Mouse (Mus musculus) B cell, adult 2 months (primary cell): ENCODE measurements around the gene Ppm1n.
A peak's percentile ranks its signal among the peaks of the same experiment; 100 is the strongest.

Source experiments
- DNase-seq, 2 experiments: peaks; one replicate each; pipeline ENCODE4 v3.0.0; 2022

Ppm1n gene

DNA sequence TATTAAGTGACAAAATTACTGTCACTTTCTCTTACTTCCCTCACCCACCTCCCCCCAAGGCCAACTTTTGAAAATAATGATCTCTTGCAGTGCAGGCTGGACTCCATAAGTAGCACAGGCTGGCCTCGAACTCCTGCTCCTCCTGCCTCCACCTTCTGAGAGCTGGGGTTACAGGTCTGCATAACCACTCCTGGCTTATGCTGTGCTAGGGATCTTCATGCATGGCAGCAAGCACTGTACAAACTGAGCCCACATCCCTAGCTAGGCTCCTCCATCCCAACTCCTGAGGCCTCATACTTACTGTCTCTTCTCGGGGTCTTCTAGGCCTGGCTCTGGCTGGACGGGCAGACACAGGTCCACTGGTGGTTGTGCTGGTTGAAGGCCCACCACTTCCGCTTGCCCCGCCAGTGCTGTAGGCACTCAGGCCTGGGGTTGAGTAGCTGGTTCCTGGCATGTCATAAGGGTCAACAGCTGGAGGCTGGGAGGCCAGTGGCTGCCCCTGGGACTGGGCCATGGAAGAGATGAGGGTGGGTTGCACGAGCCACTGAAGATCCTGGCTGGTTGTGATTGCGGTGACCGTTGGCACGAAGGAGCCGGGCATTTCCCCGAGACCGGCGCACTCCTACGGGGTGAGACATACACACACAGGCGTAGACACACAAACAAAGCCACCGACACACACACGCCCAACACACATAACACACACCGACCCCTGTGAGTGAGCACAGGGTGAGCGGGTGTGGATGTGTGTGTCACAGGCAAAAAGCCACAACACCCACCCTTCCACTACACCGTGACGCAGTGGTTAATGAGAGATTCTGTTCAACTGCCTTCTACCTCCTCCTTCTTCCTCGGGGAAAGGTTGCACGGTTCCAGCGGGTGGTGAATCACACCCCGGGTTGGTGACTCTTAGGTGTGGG is 27.2 kb upstream of the Ppm1n start:
- DNase-seq: peak; percentile 37 to 40

DNA sequence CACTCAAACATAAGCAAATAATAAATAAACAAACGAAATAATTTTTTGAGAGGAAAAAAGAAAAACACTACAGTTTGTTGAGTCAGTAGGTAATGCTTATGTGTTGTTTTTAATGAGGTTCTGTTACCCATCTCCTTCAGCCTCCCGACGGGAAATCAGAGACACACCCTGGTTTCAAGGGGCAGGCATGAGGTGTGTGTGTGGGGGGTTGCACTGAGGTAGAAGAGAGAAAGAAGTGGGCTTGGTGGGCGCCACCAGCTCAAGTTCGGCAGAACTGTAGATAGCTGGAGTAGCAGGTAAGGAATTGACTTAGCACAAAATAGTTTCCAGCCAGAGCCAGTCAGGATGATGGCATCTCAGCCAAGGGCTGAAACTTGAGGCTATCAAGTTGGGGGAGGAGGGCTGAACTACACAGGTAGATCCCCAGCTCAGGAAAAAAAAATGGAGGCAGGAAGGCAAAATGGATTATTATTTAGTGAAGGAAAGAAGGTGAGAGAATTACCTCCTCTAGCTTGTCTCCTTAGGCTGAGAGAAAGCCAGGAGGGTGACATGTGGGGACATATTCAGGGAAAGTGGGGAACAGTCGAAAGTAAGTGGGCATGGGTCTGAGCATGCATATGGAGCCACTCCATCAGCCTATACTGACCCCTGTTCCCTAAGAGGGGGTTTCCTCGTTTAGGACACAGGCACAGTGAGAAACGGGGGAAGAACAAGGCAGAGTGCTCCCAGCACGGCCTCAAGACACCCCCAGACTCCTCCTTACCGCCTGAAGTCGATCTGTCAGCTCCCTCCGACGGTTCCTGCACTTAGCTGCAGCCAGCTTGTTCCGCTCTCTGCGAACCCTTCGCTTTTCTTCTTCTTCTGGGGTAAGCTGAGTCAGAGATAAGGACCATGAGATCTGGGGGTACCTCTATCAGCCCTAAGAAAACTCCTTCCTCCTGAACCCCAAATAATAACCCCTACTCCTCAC is 26.2 kb upstream of the Ppm1n start:
- no peak for DNase-seq

DNA sequence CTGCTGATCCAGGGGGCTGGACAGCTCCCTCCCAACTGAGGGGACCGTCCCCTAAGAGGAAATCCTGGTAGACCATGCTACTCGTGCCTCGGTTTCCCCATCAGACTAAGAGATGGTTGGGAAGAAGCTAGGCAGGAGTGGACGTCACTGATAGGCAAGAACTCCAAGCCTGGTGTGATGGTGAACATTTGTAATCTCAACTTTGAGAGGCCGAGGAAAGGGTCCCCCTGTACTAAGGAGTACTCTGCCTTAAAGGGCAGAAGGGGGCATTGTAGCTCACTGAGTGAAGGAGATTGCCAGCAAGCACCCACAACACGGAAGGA is 25.5 kb upstream of the Ppm1n start:
- DNase-seq: no peak

DNA sequence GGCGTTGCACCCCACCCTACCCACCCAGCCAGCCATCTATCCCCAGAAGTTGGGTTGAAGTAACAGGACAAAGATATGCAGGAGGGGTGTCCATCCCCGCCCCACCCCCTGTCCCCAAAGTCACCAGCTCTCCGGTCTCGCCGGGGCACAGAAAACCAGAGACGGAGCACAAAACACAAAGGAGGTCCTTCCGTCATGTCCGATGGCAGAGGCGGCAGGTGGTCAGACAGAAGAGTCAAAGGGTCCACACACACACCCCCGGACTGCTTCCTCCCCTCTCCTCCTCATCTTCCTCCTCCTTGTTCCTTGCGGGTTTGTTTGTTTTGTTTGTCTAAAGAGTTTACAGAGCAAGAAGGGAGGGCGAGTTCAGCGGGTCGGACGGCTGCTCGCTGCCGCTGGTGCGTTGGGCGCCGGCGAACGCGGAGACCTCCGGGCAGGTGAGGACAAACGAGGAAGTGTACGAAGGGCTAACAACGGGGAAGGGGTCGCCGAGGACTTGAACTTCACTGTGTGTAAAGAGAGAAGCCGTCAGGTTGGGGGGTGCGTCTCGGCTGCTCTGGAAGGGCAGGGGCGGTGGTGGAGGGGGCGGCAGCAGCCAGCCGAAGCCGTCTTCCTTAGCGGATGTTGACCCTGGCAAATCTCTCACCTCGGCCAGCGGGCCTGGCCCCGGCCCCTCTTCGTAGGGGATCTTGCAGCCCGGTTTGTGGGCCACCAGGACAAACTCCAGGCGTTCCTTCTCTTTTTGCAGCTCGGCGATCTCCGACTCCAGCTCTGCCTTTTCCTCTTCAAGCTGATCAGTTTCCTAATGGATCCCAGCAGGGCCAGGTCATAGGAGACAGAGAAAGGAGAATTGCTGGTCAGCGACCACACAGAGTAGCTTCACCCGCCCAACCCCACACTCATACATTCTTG is 24.9 kb upstream of the Ppm1n start:
- DNase-seq: peak; percentile 45 to 61

DNA sequence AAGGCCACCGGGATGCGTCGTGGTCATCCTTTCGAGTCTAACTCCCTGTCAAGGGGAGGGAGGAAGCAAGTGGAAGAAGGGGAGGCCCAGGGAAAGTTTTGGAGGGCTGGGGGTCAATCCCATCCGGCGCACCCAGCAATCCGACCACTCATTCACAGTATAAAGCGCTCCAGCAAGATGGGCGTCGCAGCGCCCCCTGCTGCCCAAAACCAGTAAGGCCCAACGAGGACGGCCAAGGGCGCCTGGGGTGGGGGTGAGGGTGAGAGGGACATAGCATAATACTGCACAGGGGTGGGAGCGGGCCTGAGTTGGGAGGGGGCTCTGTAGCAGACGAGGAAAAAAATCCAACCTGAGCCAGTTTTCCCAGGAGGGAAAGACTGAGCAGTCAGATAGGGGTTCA is 23.9 kb upstream of the Ppm1n start:
- peak; percentile 92 to 93 for DNase-seq

DNA sequence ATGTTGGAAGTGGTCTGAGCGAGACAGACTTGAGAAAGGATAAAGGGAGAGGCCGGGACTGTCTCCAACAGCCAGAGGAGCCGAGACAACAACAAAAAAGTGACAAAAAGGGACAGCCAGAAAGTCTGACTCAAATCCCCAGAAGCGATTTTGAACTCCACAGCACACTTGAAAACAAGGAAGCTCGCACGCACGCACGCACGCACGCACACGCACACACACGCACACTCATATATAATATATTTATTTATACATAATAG is 23.1 kb upstream of the Ppm1n start:
- peak; percentile 38 to 40 for DNase-seq

DNA sequence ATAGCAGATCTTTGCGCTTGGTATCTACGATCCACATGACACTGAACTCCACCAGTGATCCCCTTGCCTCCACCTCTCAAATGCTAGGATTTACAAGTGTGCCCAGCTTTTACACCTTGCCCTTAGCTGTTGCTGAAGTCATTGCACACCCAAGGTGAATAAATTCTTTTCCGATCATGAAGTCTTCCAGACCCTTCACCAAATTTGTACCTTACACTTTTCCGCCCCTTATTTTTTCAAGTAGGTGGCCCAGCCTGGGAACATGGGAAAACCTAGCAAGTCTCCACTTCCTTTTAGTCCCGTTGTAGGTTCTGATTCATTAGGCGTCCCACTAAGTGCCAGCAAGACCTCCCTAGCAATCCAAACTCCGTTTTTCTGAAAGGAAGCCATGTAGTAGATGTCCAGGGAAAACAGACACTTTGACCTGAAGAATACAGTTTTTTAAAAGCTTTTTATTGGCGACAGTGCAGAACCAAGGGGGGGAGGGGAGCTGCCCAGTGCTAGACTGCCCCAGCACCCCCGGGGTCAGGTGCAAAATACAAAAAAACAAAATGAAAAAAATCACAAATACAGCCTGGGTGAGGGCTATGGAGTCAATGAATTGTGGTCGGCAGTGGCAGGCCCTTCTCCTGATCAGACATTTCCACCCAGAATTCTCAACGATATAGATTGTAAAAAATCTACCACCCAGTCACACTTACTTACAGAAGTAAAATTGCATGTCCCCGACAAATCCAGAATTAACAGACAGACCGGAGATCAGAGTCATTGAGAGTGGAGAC is 22.6 kb upstream of the Ppm1n start:
- peak; percentile 36 to 61 for DNase-seq

DNA sequence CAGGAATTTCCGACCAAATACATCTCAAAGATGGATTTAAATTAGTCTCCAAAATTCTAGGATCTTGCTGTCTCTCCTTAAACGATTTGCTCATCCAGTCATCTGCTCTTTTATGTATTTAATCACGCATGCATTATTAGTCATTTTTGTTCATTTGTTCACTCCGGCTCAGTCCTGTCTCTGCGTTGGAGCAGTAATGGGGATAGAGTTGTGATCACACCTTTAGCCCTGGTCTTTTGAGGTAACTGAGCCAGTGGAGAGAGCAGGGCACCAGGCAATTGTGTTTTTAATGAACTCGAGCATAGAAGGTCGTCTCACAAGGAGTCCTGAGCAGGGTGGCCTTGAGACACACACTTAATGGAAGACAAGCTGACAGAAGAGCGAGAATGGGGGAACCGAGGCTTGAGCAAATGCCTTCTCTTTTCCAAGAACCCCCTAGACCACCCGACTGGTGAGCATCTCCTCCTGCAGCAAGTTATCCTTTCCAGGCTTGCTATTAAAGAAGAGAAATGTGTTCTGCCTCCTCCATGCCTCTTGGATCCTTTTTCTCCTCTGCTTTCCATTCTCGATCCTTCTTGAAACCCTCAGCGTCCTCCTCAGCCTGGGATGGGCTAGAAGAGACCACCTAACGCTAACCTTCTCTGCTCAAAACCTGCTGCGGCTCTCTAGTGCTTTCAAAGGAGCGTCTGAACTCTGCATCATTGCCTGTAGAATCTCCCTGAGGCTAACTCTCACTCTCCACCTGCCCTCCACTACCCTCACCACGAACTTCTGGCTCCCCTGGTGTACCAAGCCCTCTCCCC is 21.8 kb upstream of the Ppm1n start:
- peak; percentile 55 to 61 for DNase-seq

DNA sequence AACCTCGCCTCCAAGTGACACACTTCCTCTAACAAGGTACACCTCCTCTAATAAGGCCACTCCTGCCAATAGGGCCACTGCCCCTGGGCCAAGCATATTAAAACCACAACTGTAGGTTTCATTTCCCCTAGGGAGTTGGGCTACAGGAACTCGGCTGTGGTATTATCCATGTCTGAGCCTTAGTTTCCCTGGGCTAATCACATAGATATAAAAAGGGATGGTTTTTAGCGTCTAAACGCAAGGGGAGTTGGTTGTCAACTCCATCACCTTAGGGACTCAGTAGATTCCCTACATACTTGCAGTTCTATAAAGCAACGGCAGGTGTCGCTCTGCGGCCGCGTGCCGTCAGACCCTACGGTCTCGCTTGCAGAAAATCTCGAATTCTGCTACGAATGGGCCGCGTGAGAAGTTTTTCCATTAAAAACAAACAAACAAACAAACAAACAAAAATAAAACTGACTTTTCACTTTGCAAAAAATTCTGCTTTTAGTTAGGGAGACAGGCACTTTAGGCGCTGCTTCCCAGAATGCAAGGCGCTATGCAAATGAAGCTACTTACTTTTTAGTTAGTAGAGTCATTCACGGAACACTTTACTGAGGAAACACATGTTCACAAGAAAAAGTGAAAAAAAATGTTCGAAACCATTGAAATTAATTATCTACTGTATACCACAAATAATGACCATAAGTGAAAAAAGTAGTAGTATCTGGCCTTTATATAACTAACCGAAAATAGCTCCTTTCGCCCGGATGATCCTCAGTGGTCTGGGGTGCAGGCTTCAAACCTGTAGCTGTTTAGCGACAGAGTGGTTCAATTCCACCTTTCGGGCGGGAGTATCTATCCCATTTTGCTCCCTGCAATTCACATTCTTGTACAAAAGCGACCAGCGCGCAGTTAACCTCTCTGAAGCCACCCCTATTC is 20.9 kb upstream of the Ppm1n start:
- peak; percentile 88 for DNase-seq

DNA sequence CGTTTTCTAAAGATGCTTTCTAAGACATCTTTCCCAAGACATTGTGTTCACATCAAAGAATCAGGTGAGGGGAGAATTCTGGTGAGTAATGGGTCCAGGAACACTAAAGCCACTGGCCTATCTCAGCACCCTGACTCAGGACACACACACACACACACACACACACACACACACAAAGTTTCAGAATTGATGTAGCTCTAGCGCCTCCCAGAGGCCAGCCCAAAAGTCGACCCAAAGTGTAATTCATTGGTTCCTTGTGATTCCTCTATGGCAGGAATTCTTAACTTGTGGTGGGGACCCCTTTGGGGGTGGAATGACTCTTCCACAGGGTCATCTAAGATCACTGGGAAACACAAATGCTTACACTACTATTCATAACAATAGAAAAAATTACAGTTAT is 19.3 kb upstream of the Ppm1n start:
- peak; percentile 68 to 70 for DNase-seq

DNA sequence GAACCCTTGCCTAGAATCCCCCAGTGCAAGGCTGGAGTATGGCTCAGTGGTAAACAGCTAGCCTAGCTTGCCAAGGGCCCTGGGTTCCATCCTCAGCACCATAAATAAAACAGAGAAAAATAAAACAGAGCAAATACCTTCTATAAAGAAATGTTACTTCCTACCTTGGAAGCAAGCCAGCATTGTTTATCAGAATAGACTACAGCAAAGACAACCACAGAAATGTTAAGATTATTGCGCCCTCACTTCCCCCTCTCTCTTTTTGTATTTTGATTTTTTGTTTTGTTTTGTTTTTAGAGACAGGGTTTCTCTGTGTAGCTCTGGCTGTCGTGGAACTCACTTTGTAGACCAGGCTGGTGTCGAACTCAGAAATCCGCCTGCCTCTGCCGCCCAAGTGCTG is 17.9 kb upstream of the Ppm1n start:
- DNase-seq: no peak

DNA sequence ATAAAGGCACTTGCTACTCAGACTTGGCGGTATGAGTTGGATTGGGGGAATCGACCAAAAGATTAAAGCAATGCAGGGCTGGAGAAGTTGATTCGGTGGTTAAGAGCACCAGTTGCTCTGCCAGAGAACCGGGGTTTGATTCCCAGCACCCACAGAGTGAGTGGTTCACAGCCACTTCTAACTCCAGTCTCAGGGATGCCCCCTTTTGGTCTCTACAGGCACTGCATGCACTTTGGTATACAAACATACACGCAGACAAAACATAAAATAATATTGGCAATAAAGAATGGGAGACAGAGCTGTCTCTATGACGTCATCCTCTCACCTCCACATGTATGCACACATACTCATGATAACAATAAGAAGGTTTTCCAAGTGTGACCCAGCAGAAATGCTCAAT is 17.2 kb upstream of the Ppm1n start:
- DNase-seq: peak in 1 of 2 experiments; percentile 29

DNA sequence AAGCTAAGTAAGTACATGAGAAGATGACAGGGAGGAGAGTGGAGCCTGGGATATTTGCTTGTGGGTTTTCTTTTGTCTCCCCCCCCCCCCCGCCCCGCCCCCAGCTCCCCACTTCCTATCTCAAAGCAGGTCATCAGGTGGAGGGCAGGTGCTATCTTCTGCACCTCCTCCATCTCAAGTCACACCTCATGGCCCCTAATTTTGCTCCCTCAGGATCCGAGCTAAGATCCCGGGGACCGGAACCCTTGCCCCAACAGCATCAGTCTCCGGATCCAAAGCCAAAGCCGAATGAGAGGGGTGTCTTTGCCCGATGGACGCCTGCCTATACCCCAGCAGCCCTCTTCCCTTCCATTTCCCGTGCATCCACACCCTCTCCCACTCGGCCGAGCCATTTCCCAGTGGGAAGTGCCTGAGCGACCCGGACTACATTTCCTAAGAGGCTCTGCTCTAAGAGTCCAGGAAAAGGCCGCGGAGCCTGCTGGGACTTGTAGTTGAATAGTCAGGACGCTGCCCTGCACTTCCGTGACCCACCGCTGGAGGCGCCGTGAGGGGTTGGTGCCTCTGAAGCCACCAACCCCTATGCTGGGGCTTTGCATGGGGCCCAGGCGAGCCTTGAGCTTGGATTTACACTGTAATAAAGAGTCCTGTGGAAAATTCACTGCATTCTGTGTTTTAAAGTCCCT is 15.8 kb upstream of the Ppm1n start:
- DNase-seq: peak; percentile 96

DNA sequence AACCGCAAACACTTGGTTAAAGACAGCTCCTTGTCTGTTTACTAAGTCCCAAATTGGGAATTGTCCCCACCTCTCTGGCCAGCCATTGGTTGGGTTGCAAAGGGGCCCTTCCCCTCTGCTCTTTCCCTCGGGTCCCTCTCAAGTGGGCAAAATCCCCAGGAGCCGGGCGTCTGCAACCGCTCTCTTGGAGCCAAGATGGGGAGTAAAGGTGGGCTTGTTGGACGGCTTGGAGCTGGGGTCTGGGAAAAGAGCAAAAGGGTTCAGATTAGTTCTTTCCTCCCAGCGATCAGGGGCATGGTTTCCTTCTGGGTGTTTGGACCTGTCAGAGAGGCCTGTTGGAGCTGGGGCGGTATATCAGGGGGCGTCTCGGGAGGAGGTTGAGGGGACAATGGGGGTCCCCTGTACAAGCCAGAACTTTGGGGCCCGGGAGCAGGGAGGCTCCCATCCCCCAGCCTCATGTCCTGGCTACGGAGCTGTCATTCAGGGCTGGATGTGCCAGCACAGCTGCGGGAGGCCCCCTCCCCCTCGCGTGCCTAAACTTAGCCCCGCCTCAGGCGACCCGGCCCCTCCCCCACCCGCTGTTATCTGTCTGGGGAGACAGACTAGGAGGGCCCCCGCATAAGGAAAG is 11.2 kb upstream of the Ppm1n start:
- no peak for DNase-seq

DNA sequence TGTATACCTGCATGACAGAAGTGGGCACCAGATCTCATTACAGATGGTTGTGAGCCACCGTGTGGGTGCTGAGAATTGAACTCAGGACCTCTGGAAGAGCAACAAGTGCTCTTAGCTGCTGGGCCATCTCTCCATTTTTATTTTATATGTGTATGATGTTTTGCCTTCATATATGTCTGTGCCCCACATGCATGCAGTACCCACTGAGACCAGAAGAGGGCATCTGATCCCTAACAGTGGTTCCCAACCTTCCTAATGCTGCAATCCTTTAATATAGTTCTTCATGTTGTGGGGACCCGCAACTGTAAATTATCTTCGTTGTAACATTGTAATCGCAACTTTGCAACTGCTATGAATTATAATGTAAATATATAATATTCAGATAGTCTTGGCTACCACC is 4.9 kb upstream of the Ppm1n start:
- DNase-seq: peak; percentile 80 to 84

DNA sequence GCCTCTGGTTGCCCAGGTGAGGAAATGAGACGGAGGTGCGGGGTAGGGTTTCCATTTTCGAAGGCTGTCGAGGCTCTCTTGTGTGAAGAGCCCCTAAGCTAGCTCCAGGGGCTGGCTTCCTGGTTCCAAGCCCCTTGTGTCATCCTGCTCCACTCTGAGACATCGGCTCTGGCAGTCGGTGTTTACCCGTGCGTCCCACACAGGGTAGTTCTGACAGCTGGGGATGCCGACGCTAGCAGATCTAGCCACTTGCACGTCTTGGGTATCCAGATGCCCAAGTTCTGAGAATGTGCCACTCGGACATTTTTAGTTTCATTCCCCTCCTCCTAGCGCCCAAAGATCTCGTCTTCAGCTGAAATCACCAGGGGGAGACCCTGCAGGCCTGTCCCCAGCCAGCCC is 3.5 kb upstream of the Ppm1n start:
- no peak for DNase-seq

DNA sequence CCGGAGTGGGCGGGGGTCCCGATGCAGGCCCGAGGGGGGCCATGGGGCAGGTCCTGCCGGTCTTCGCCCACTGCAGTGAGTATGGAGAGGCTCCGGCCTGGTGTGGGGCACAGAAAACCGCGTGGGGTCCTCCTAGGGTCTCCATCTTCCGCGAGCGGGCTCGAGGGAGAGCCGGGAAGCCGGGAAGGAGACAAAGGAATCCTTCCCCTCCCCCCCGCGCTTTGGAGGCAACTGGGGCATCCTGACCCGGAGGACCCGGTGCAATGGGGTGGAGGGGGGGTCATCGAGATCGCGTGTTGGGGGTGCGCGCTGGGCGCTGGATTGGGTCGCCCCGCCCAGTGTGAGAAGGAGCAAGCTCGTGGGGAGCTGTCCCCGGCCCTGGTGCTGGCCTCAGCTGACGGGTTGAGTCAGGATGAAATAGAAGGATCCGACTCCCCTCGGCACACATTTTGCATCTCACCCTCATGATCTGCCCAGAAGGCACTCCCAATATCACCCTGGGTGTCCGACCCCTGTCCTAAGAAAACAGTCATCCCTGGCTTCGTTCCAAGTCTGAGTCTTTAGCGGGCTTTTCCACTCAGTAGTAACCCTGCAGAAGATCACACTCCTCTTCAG is 3.0 kb upstream of the Ppm1n start:
- DNase-seq: peak; percentile 70

DNA sequence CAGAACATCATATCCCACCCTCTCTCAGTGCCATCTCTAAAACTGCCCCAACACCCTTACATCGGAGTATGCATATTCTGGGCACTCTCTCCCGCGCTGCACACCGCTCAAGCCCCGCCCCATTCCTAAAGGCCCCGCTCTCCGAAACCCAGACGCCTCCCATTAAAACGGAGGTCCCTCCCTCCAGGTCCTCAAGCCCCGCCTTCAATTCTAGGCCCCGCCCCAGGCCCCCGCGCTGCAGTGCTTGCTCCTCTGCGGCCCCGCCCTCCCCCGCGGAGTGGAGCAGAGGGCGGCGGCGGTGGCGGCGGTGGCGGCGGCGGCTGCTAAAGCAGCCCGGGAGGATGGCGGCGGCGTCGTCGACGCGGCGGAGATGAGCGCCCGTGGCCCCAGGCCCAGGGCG is 2.5 kb upstream of the Ppm1n start, which contains the start of gene Rtn2:
Gene Rtn2 (plus strand): TSS at position 240 of the 400 bp plus-strand sequence.
- DNase-seq: peak; percentile 77 to 81
